Mouse (Mus musculus): ENCODE results near the gene Klkb1. TPM values are rescaled to one million over a fixed set of nuclear protein-coding genes. Genes with fewer than 3 reads are reported as not detected.

Gene Klkb1
- polyA plus RNA-seq, 1 experiment: not detected

GRCm38 (mm10) chr8:45261920-45262319, 32.7 kb downstream of the Klkb1 start, which contains the start of gene F11:
Gene F11, minus strand, starts transcription at chr8:45262031.
- Histone ChIP-seq H3K9me3 (ENCODE audit: control insufficient read depth, low read length) (peaks cover 13% of the 10 kb centered on the region), H3K27me3 (ENCODE audit: control insufficient read depth) (no peaks in the 10 kb centered on the region), H3K36me3 (ENCODE audit: control insufficient read depth) (no peaks in the 10 kb centered on the region), H3K4me3 (replicated peaks) (peak within 1 kb of the TSS; percentile 5), H3K4me1 (ENCODE audit: control insufficient read depth) (no peaks in the 10 kb centered on the region)
- TF ChIP-seq GATA1 (IDR thresholded peaks at IDR 0.05; ENCODE audit: low read length) (no peak), TAL1 (IDR thresholded peaks at IDR 0.05; ENCODE audit: low read length) (no peak)

- Histone ChIP-seq H3K4me1 (ENCODE audit: control insufficient read depth) (no peaks in the 10 kb centered on the region), H3K9me3 (ENCODE audit: control insufficient read depth, low read length) (peaks cover 7% of the 10 kb centered on the region; the same call in 1 of the 2 replicates), H3K4me3 (replicated peaks) (no peak overlapping the region), H3K36me3 (ENCODE audit: control insufficient read depth) (no peaks in the 10 kb centered on the region), H3K27me3 (ENCODE audit: control insufficient read depth) (no peaks in the 10 kb centered on the region)
- TF ChIP-seq GATA1 (IDR thresholded peaks at IDR 0.05; ENCODE audit: low read length) (no peak), TAL1 (IDR thresholded peaks at IDR 0.05; ENCODE audit: low read length) (no peak)
Observed at GRCm38 (mm10) chr8:45258421-45258820, 36.2 kb downstream of the Klkb1 start.

- H3K27me3 ChIP-seq (ENCODE audit: control insufficient read depth): no peaks in the 10 kb centered on the region
- no peak overlapping the region for H3K4me3 ChIP-seq (replicated peaks)
- no peak for TF ChIP-seq TAL1 (IDR thresholded peaks at IDR 0.05; ENCODE audit: low read length)
- no peak for TF ChIP-seq GATA1 (IDR thresholded peaks at IDR 0.05; ENCODE audit: low read length)
- peaks cover 8% of the 10 kb centered on the region for H3K9me3 ChIP-seq (ENCODE audit: control insufficient read depth, low read length)
- no peaks in the 10 kb centered on the region; the same call in 1 of the 2 replicates for H3K36me3 ChIP-seq (ENCODE audit: control insufficient read depth)
- no peaks in the 10 kb centered on the region for H3K4me1 ChIP-seq (ENCODE audit: control insufficient read depth)
Observed at GRCm38 (mm10) chr8:45255040-45255439, 39.6 kb downstream of the Klkb1 start.

- Histone ChIP-seq H3K9me3 (ENCODE audit: control insufficient read depth, low read length) (peaks cover 8% of the 10 kb centered on the region), H3K4me3 (replicated peaks) (no peak overlapping the region), H3K4me1 (ENCODE audit: control insufficient read depth) (no peaks in the 10 kb centered on the region), H3K27me3 (ENCODE audit: control insufficient read depth) (no peaks in the 10 kb centered on the region), H3K36me3 (ENCODE audit: control insufficient read depth) (no peaks in the 10 kb centered on the region; the same call in 1 of the 2 replicates)
- TF ChIP-seq TAL1 (IDR thresholded peaks at IDR 0.05; ENCODE audit: low read length) (no peak), GATA1 (IDR thresholded peaks at IDR 0.05; ENCODE audit: low read length) (no peak)
Observed at GRCm38 (mm10) chr8:45254194-45254842, 40.3 kb downstream of the Klkb1 start.

GRCm38 (mm10) chr8:45253586-45253985, 41.1 kb downstream of the Klkb1 start:
- H3K36me3 ChIP-seq (ENCODE audit: control insufficient read depth): peaks cover 2% of the 10 kb centered on the region; the same call in 1 of the 2 replicates
- no peak overlapping the region for H3K4me3 ChIP-seq (replicated peaks)
- H3K9me3 ChIP-seq (ENCODE audit: control insufficient read depth, low read length): peaks cover 11% of the 10 kb centered on the region
- H3K27me3 ChIP-seq (ENCODE audit: control insufficient read depth): no peaks in the 10 kb centered on the region
- TF ChIP-seq TAL1 (IDR thresholded peaks at IDR 0.05; ENCODE audit: low read length) (no peak), GATA1 (IDR thresholded peaks at IDR 0.05; ENCODE audit: low read length) (no peak)
- H3K4me1 ChIP-seq (ENCODE audit: control insufficient read depth): no peaks in the 10 kb centered on the region

- Histone ChIP-seq H3K9me3 (ENCODE audit: control insufficient read depth, low read length) (peaks cover 12% of the 10 kb centered on the region), H3K27me3 (ENCODE audit: control insufficient read depth) (no peaks in the 10 kb centered on the region), H3K36me3 (ENCODE audit: control insufficient read depth) (peaks cover 2% of the 10 kb centered on the region; the same call in 1 of the 2 replicates), H3K4me3 (replicated peaks) (no peak overlapping the region), H3K4me1 (ENCODE audit: control insufficient read depth) (no peaks in the 10 kb centered on the region)
- TF ChIP-seq GATA1 (IDR thresholded peaks at IDR 0.05; ENCODE audit: low read length) (no peak), TAL1 (IDR thresholded peaks at IDR 0.05; ENCODE audit: low read length) (no peak)
Observed at GRCm38 (mm10) chr8:45253111-45253510, 41.5 kb downstream of the Klkb1 start.

GRCm38 (mm10) chr8:45246307-45246706, 48.4 kb downstream of the Klkb1 start:
- Histone ChIP-seq H3K36me3 (ENCODE audit: control insufficient read depth) (peaks cover 2% of the 10 kb centered on the region; the same call in 1 of the 2 replicates), H3K9me3 (ENCODE audit: control insufficient read depth, low read length) (peaks cover 5% of the 10 kb centered on the region; the same call in 1 of the 2 replicates), H3K4me3 (replicated peaks) (no peak overlapping the region), H3K27me3 (ENCODE audit: control insufficient read depth) (no peaks in the 10 kb centered on the region), H3K4me1 (ENCODE audit: control insufficient read depth) (no peaks in the 10 kb centered on the region)
- TF ChIP-seq TAL1 (IDR thresholded peaks at IDR 0.05; ENCODE audit: low read length) (no peak), GATA1 (IDR thresholded peaks at IDR 0.05; ENCODE audit: low read length) (no peak)

GRCm38 (mm10) chr8:45239363-45239762, 55.3 kb downstream of the Klkb1 start:
- TF ChIP-seq GATA1 (IDR thresholded peaks at IDR 0.05; ENCODE audit: low read length) (no peak), TAL1 (IDR thresholded peaks at IDR 0.05; ENCODE audit: low read length) (no peak)
- H3K4me3 ChIP-seq (replicated peaks): no peak overlapping the region
- no peaks in the 10 kb centered on the region for H3K4me1 ChIP-seq (ENCODE audit: control insufficient read depth)
- H3K9me3 ChIP-seq (ENCODE audit: control insufficient read depth, low read length): no peaks in the 10 kb centered on the region
- no peaks in the 10 kb centered on the region for H3K36me3 ChIP-seq (ENCODE audit: control insufficient read depth)
- no peaks in the 10 kb centered on the region for H3K27me3 ChIP-seq (ENCODE audit: control insufficient read depth)

GRCm38 (mm10) chr8:45238282-45238681, 56.4 kb downstream of the Klkb1 start:
- Histone ChIP-seq H3K4me1 (ENCODE audit: control insufficient read depth) (no peaks in the 10 kb centered on the region), H3K9me3 (ENCODE audit: control insufficient read depth, low read length) (no peaks in the 10 kb centered on the region), H3K36me3 (ENCODE audit: control insufficient read depth) (no peaks in the 10 kb centered on the region), H3K4me3 (replicated peaks) (no peak overlapping the region), H3K27me3 (ENCODE audit: control insufficient read depth) (no peaks in the 10 kb centered on the region)
- TF ChIP-seq GATA1 (IDR thresholded peaks at IDR 0.05; ENCODE audit: low read length) (no peak), TAL1 (IDR thresholded peaks at IDR 0.05; ENCODE audit: low read length) (no peak)
